Mouse (Mus musculus): ENCODE results near the gene Mapk8ip2. TPM values are rescaled to one million over a fixed set of nuclear protein-coding genes. Genes with fewer than 3 reads are reported as not detected.
"Not testable (repeated sequence)": the region's sequence is repeated elsewhere in the genome, so short reads cannot be mapped to it uniquely, and the experiment has no call there.

The Mapk8ip2 gene
- total RNA-seq (2015) (not detected in 2 replicates), total RNA-seq (2017) (not detected in 2 replicates)

DNA sequence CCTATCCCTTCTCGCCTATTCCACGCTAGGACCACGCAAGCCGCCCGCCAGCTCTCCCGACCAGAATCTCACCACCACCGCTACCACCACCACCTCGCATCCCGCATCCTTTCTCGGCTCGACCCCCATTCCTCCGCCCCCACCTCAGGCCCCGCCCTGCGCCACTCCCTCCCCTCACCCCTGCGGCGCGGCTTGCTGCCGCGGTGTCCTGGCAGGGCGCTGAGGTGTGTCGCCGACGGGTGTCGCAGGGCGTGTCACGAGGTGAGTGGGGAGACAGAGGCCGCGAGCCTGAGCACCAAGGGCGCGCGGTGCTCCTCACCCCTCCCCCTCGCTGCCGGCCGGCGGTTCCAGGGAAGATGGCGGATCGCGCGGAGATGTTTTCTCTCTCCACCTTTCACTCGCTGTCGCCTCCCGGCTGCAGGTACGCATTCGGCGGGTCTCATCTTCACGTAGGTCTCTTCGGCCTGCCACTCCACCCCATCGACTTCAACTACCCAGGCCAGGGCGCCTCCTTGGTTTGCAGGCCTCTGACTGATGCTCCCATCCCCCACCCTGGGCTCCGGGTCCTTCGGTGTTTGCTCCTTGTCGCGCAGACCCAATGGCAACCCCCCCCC, at the start of gene Mapk8ip2:
TSS of gene Mapk8ip2 (plus strand) at position 49 of the 614 bp plus-strand sequence.
- 0 out of 2 replicates have a peak, but pooled peaks have one; percentile 2 for ATAC-seq (replicated peaks; ENCODE audit: poor library complexity)

DNA sequence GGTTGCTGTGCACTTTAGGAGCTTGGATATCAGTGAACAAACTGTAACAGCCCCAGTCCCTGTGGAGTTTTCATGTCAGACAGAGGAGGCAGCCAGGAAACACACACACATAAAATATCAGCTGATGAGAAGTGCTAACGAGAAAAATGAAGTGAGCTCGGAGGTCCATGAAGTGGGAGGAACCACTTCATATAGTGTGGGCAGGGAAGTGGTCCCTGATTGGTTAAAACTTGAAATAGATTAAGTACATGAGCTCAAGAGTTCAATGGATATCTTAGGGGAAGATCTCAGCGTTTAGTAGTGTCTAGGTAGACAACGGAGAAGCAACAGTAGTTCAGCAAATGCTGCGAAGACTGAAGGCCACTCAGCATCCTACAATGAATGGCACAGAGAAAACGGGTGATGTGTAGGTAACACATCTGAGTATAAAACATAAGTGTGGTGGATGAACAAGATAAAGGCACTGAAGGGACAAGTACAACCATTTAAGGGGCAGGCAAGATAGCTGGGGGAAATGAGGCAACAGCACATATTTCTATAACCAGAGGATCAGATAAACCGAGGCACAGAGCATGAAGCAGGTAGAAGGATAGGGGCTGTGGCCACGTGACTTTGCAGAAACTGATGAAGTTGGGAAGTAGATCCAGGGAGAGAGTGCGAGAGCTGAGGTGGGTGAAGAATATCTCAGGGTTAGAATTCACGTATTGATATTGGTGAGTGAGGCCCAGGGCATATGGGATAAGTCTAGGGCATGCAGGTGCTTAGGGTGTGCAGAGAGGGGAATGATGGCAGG, 48.7 kb upstream of the Mapk8ip2 start:
- ATAC-seq (replicated peaks; ENCODE audit: poor library complexity) = no peak

DNA sequence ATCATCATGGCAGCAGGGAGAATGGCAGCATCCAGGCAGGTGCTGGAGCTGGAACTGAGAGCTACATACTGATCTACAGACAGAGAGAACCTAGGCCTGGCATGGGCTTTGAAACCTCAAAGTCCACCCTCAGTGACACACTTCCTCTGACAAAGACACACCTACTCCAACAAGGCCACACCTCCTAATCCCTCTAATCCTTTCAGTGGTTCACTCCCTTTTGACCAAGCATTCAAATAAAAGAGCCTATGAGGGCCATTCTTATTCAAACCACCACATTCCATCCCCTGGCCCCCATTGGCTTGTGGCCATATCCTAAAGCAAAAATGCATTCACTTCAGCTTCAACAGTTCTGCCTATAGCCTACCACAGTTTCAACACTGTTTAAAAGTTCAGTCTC, 47.0 kb upstream of the Mapk8ip2 start:
- no peak for ATAC-seq (replicated peaks; ENCODE audit: poor library complexity)

- no peak for ATAC-seq (replicated peaks; ENCODE audit: poor library complexity)
These were observed 43.6 kb upstream of the Mapk8ip2 start, which contains the start of gene Syce3 for GRCm38 (mm10) chr15:89410118-89410517. Gene Syce3 (minus strand): TSS chr15:89410503.

GRCm38 (mm10) chr15:89415282-89415681, 38.4 kb upstream of the Mapk8ip2 start:
- ATAC-seq (replicated peaks; ENCODE audit: poor library complexity) = no peak

- no peak for ATAC-seq (replicated peaks; ENCODE audit: poor library complexity)
These were observed 31.8 kb upstream of the Mapk8ip2 start for GRCm38 (mm10) chr15:89421938-89422337.

DNA sequence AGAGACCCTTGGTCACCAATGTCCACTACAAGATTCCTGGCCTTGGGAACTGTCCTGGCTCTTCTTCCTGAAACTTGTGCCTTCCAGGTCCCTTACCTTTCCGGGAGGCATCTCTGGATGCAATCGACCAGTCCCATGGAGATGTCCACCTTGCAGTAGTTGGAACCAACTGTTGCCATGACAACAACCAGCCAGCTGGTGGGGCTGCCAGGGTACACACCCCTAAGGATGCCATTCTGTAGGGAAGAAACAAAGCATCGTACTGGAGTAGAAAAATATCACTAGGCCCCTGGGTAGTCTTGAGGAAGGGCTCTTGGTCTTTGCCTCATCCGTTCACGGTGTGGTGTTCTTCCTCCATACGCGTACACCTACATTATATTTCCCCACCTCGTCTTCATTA, 29.1 kb upstream of the Mapk8ip2 start:
- no peak for ATAC-seq (replicated peaks; ENCODE audit: poor library complexity)

GRCm38 (mm10) chr15:89425711-89426121, 28.0 kb upstream of the Mapk8ip2 start, which contains the start of gene Cpt1b:
Gene Cpt1b (minus strand): TSS chr15:89425863.
- ATAC-seq (replicated peaks; ENCODE audit: poor library complexity) = no peak

- no peak for ATAC-seq (replicated peaks; ENCODE audit: poor library complexity)
These were observed 27.0 kb upstream of the Mapk8ip2 start for GRCm38 (mm10) chr15:89426716-89427115.

DNA sequence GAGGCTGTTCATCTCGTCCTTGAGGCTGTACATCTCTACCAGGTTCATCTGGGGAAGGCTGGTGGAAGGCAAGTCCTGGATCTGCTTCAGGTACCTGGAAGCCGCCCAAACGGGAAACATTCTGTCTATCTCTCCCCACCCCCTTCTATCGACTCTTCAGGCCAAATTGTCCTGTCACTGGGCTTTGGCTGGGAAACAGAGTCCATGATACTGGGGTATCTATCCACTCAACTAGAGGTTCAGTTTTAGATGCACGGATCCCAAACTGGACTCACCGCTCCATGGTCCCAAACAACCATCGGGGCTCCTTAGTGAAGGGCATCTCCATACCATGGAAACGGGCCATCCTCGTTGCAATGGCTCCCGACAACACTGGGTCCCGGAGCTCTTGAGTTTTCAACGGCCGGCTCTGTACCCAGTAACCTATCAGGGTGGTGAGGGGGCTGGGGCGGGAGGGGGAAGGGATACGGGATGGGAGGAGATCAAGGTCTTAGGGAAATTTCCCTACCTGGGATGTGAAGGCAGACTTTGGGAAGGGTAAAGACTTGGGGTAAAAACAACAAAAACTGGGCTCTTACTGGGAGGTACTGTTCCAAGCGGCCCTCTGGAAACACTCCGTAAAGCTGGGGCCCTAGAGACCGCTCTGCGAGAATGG, 25.4 kb upstream of the Mapk8ip2 start:
- ATAC-seq (replicated peaks; ENCODE audit: poor library complexity) = no peak

DNA sequence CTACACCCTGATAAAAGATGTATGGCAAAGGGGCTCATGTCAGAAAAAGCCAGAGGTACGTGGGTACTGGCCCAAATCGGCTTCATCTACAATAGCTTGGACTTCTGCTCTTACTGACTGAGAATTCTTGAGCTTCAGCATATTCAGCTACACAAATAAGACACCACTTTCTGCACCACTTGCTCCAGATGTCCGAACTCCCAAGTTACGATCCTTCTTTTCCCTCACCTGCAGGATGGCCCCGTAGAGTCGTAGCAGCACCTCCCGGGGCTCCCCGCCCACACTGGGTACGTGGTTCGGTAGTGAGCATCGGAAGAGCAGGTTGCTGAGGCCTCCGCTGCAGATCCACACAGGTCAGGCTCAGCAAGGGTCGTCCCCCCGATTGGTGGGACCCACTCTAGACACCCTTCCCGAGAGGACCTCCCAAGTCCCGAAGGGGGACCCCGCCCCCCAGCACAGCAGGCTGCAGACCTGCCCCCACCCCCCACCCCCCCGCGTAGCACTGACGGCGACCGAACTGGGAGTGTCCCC, 24.8 kb upstream of the Mapk8ip2 start:
- no peak for ATAC-seq (replicated peaks; ENCODE audit: poor library complexity)

DNA sequence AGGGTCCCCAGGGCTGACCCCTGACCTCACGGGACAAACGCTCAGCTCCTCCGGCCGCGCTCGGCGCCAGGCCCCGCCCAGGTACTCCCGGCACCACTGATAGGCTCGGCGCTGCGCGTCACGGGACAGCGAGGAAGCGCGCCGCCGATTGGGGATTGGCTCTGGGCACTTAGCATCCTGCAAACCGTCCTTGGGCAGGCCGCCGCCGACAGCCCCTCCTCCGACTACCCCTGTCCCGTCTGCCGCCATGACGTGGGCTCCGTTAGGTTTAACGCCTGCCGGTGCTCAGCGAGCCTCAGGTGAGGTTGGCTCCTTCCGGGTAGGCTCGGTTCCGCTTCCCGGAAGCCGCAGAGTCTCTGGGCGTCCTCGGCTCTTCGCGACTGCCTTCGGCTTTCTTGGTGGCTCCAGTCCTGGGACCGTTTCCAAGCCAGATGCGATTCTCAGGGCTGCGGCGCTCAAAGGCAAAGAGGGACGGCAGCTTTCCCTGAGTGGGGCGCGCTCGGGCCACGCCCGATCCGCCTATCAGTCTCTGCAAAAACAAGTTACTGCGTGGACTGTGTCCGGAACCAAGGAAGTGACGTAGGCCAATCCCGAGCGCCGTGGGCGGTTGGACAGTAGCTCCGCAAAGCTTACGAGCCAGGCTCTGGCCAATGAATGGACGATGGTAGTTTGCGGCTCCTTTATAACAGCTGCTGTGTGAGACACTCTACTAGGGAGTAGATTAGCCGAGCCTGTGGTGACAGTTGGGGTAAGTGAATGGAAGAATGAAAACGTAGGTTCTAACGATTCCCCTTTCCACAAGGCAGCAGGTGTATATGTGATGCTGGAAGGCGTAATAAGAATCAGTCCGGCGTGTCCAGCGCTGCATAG, 24.1 kb upstream of the Mapk8ip2 start, which contains the start of the genes C730034F03Rik, Gm44502 and Chkb:
TSS of gene C730034F03Rik (plus strand) at position 238 of the 870 bp plus-strand sequence.
TSS of gene Gm44502 (minus strand) at position 345 of the 870 bp plus-strand sequence.
TSS of gene Chkb (minus strand) at position 557 of the 870 bp plus-strand sequence.
- peak; percentile 83 for ATAC-seq (replicated peaks; ENCODE audit: poor library complexity)

- ATAC-seq (replicated peaks; ENCODE audit: poor library complexity) = 0 out of 2 replicates have a peak, but pooled peaks have one; percentile 1
These were observed 23.4 kb upstream of the Mapk8ip2 start for GRCm38 (mm10) chr15:89430341-89430740.

GRCm38 (mm10) chr15:89430771-89431170, 22.9 kb upstream of the Mapk8ip2 start:
- not testable (repeated sequence) for ATAC-seq (replicated peaks; ENCODE audit: poor library complexity)

- ATAC-seq (replicated peaks; ENCODE audit: poor library complexity) = no peak
These were observed 22.4 kb upstream of the Mapk8ip2 start for GRCm38 (mm10) chr15:89431271-89431670.

DNA sequence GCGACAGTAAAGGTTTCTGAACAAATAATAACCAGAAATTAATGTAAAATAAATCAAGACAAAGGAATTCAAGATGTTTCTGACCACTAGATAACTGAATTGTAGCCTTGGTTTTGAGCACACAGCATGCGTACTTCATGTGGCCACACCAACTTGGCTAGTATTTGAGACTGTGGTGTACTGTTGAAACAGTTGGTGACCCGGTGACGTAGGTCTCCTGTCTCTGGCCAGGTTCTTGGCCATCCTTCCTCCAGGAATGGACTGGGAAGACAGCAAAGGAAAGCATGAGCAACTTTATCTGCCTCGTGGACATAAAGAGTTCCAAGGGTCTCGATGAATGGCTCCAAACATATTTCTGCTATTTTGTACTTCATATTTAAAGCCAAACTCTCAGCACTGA, 21.9 kb upstream of the Mapk8ip2 start:
- ATAC-seq (replicated peaks; ENCODE audit: poor library complexity) = no peak

DNA sequence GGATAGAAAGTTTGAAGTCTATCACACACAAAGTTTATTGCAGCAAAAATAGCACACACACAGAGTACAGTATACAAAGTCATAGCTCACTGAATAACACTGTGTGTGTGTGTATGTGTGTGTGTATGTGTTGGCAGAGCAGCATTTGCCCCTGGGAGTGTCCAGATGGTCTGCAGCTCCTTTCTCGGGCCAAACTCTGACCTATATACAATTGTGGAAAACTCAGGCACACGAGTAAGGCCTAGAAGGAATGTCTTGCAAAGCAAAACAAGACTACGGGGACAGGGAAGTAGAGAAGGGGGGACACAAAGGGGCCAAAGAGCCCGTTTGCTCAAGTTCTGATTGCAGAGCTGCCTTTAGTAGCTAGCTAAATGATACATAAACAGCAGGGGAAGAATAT, 20.8 kb upstream of the Mapk8ip2 start:
- ATAC-seq (replicated peaks; ENCODE audit: poor library complexity) = no peak

DNA sequence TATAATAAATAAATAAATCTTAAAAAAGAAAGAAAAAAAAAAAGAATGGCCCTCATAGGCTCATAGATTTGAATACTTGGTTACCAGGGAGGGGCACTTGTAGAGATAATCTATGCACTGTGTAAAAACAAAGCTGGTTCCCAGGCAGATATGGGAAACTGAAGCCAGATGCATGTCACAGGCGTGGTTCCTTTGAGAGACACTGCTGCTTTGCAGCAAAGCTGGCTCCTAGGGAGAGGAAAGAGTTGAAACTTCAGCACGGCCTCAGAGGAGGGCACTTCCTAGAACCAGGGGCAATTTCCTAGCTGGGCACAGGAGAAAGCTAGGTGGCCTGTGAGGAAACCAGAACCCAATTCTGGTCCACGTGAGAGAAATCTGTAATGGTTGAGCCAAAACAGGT, 19.6 kb upstream of the Mapk8ip2 start:
- no peak for ATAC-seq (replicated peaks; ENCODE audit: poor library complexity)

- ATAC-seq (replicated peaks; ENCODE audit: poor library complexity) = no peak
These were observed 17.8 kb upstream of the Mapk8ip2 start for GRCm38 (mm10) chr15:89435878-89436277.

GRCm38 (mm10) chr15:89442486-89443070, 11.1 kb upstream of the Mapk8ip2 start:
- peak; percentile 46; the same call in 1 of the 2 replicates for ATAC-seq (replicated peaks; ENCODE audit: poor library complexity)

Measured in megakaryocyte progenitor cell, adult 5-6 weeks (primary cell).